Comparison of ENCODE assay signal across 9 mouse cellular contexts in genomic region chr6:47013535-47013934, GRCm38 (mm10).
DNase-seq lines count a peak whose midpoint lies in the region; ATAC-seq and TF ChIP-seq lines count a peak whose summit lies in the region.
"Had no signal": no experiment of that assay in that cellular context is flagged by ENCODE, and none has a peak within 500 bp of the region (broad histone marks: within the 10 kb centered on the region; RNA-seq: fewer than 3 reads in every experiment).

No protein-coding gene starts in this region.

- peak; percentile 20 for DNase-seq in Patski (ENCODE audit: low read depth, low spot score)
- DNase-seq in cerebellum, adult 11-12 months, result peak; percentile 47
- peak; percentile 76 for DNase-seq in induced T-regulatory cell, adult 2 months (ENCODE audit: low read depth)
- DNase-seq in left cerebral cortex, adult 2 months (ENCODE audit: extremely low spot score in 1 of 2, low spot score in 2 of 2), result peak; percentile 80
- DNase-seq in midbrain, embryonic 10.5 days (ENCODE audit: low spot score), result peak; percentile 81

- H3K4me3 ChIP-seq in forebrain, embryonic 15.5 days, result no peak overlapping the region
- no peak overlapping the region for H3K4me3 ChIP-seq in left cerebral cortex, adult 2 months
- H3K4me3 ChIP-seq in midbrain, embryonic 10.5 days, result no peak overlapping the region
- H3K4me3 ChIP-seq in small intestine, adult 2 months (ENCODE audit: low read depth, low read length), result no peak overlapping the region
- H3K4me3 ChIP-seq: megakaryocyte, embryonic 14.5 days had no signal

- H3K27me3 ChIP-seq in Patski, result peaks cover 5% of the 10 kb centered on the region
- no peaks in the 10 kb centered on the region for H3K27me3 ChIP-seq in forebrain, embryonic 15.5 days
- H3K27me3 ChIP-seq in midbrain, embryonic 10.5 days (ENCODE audit: low read depth, poor library complexity, severe bottlenecking), result no peaks in the 10 kb centered on the region
- H3K27me3 ChIP-seq in small intestine, adult 2 months (ENCODE audit: control insufficient read depth, insufficient read depth, low read length), result no peaks in the 10 kb centered on the region
- H3K27me3 ChIP-seq: megakaryocyte, embryonic 14.5 days had no signal

- CTCF ChIA-PET in Patski (lab: Charles Lee), result no interaction called here

- peak; percentile 65 for ATAC-seq in Patski
- ATAC-seq in forebrain, embryonic 15.5 days (replicated peaks), result peak; percentile 94
- ATAC-seq in erythroid progenitor cell, adult 5-6 weeks (replicated peaks; ENCODE audit: low FRiP score, poor library complexity, severe bottlenecking), result no peak

- H3K4me1 ChIP-seq in forebrain, embryonic 15.5 days, result no peaks in the 10 kb centered on the region; the same call in 1 of the 2 replicates
- H3K4me1 ChIP-seq in midbrain, embryonic 10.5 days, result no peaks in the 10 kb centered on the region
- H3K4me1 ChIP-seq in small intestine, adult 2 months (ENCODE audit: control insufficient read depth, insufficient read depth, insufficient read length, low read length), result no peaks in the 10 kb centered on the region
- H3K4me1 ChIP-seq: megakaryocyte, embryonic 14.5 days had no signal

- no peak overlapping the region for H3K4me2 ChIP-seq in forebrain, embryonic 15.5 days (replicated peaks)

- H3K9ac ChIP-seq in forebrain, embryonic 15.5 days (replicated peaks), result no peak overlapping the region

- in situ Hi-C loops in Patski (cut with MboI; ENCODE audit: low pct_unique_long_range_greater_than_20kb), result no loop called here

- no peak overlapping the region for H3K27ac ChIP-seq in forebrain, embryonic 15.5 days (replicated peaks)
- H3K27ac ChIP-seq in left cerebral cortex, adult 2 months, result no peak overlapping the region
- H3K27ac ChIP-seq in midbrain, embryonic 10.5 days (replicated peaks), result no peak overlapping the region
- no peak overlapping the region for H3K27ac ChIP-seq in small intestine, adult 2 months (ENCODE audit: insufficient read depth, low read depth, low read length)

- TF ChIP-seq POLR2A in small intestine, adult 2 months (IDR thresholded peaks at IDR 0.05; ENCODE audit: low read depth, low read length), result no peak

- TF ChIP-seq CTCF in Patski (IDR thresholded peaks at IDR 0.05), result peak; percentile 72
- TF ChIP-seq CTCF in left cerebral cortex, adult 2 months (IDR thresholded peaks at IDR 0.05), result peak; percentile 86
- peak; percentile 33; the same call in 1 of the 2 replicates for TF ChIP-seq CTCF in small intestine, adult 2 months (IDR thresholded peaks at IDR 0.05; ENCODE audit: extremely low read depth, insufficient read length, insufficient replicate concordance, low read depth, low read length)

- no peaks in the 10 kb centered on the region for H3K9me3 ChIP-seq in forebrain, embryonic 15.5 days
- no peaks in the 10 kb centered on the region for H3K9me3 ChIP-seq in midbrain, embryonic 10.5 days (replicated peaks)
- H3K9me3 ChIP-seq: megakaryocyte, embryonic 14.5 days had no signal

- no peaks in the 10 kb centered on the region for H3K36me3 ChIP-seq in forebrain, embryonic 15.5 days
- H3K36me3 ChIP-seq in midbrain, embryonic 10.5 days, result no peaks in the 10 kb centered on the region
- no peaks in the 10 kb centered on the region for H3K36me3 ChIP-seq in small intestine, adult 2 months (ENCODE audit: control insufficient read depth, insufficient read depth, low read length)

- 20% methylated on average over 4 of the region's 4 CpGs for WGBS in forebrain, embryonic 15.5 days
- 17% methylated on average over 4 of the region's 4 CpGs for WGBS in midbrain, embryonic 10.5 days
- 20% methylated on average over 4 of the region's 4 CpGs for WGBS in small intestine, adult 2 months

- intact Hi-C loops in left cerebral cortex, adult 2 months (cut with DNase I), result no loop called here

- POLR2A ChIA-PET in Patski (lab: Charles Lee), result no interaction called here

Comparison
In these comparisons a context has a peak if more than half of its experiments do, and no peak if none do; other contexts are left out.
1. DNase-seq: peak in every context shown above with its lines; median percentile 81 in midbrain, embryonic 10.5 days; 80 in left cerebral cortex, adult 2 months; 76 in induced T-regulatory cell, adult 2 months; 47 in cerebellum, adult 11-12 months; 20 in Patski.
2. CTCF ChIP-seq: peak in every context shown above with its lines; median percentile 86 in left cerebral cortex, adult 2 months; 72 in Patski; 33 in small intestine, adult 2 months.